Mouse (Mus musculus): ENCODE measurements around the gene Olfr1233.
A peak's percentile ranks its signal among the peaks of the same experiment; 100 is the strongest.

The Olfr1233 gene

DNA sequence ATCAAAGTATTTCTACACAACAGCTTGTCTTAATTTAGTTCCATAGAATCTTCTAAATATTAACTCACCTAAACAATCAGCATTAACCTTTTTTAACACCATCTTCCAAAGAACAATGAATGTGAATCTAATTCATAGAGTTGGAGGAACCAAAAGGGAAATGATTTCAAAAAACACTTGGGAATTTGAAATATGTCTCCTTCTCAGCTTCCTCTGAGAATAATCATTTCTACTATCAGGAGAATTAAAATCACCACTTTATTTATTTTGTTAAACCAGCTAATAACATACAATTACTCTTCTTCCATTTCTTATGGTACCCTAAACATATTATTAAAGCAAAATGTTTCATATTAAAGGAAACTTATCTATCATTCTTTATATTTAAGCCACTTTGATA is at the start of gene Olfr1233:
Gene Olfr1233 (minus strand): TSS at position 101 of the 400 bp plus-strand sequence.
- no peak for DNase-seq (ENCODE audit: low read depth)

DNA sequence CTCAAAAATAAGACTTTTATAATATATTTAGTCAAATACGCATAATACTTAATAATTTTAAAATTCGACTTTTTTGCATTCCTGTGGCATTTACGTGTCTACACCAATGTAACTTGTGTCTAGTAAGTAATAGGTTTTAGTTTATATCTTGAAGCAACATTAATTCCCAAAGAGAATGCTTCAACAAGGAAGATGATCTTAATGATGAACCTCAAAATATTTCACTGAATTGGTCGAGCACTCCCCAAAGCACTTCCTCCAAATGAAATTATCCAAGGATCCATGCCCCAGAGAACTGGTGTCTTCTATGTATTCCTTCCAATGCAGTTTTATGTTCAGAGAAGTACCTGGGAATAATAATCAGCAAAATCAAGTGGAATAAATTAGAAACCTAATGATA is 22.6 kb upstream of the Olfr1233 start, which contains the start of gene Olfr1234:
Gene Olfr1234 (minus strand): TSS at position 101 of the 400 bp plus-strand sequence.
- no peak for DNase-seq (ENCODE audit: low read depth)

DNA sequence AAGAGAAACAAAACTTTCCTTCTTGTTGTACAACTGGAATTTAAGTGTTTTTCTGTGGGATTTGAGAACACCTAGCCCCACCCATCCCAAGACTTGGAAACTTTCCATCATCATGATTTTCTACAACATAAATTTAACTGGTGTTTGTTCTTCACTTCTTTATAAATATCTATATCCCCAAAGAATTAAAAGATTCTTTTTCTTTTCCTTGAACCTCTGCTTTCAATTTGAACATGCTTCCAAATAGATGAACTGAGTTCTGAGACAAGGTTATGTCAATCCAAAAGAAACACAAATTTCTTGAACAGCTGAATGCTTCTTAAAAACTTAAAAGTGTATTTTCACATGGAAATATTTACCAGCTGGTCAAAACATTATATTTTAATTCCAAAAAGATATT is 12.6 kb downstream of the Olfr1233 start, which contains the start of gene Olfr1232:
Gene Olfr1232 (minus strand): TSS at position 101 of the 400 bp plus-strand sequence.
- DNase-seq (ENCODE audit: low read depth): no peak

DNA sequence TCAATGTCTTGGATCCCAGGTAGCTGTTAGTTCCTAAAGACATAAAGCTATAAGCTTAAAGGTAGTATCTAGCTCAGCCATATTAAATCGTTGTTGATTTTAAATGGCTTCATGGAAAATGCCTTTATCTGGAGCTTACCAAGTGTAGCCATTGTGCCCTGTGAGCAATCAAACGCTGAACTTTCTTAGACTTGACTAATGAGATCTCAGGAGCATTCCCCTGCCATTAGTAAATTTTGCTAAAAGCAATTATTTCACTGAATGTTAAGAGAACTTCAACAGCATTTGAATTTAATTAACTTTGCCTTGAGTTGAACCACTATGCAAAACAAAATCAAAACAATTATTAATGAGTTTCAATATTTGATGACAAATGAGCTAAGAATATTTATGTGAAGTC is 35.2 kb downstream of the Olfr1233 start, which contains the start of gene Olfr1231:
Gene Olfr1231 (minus strand): TSS at position 101 of the 400 bp plus-strand sequence.
- no peak for DNase-seq (ENCODE audit: low read depth)

DNA sequence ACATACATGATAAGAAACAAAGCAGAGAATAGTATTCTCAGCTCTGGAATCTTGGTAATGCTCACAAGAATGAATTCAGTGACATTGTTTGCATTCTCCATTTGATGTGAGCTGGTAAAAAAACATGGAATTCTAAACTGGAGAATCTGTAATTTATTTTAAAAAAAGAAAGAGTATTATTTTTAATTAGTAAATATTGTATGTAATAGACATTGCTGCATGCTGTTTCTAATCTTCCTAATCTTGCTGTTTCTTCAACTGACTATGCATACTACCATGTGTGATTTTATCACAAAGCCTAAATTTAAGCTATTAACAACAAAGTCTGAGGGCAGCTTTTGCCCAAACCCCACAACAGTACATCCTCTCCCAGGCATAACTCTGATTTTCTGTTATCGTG is 45.0 kb downstream of the Olfr1233 start, which contains the start of gene Olfr1230:
Gene Olfr1230 (minus strand): TSS at position 101 of the 400 bp plus-strand sequence.
- no peak for DNase-seq (ENCODE audit: low read depth)

DNA sequence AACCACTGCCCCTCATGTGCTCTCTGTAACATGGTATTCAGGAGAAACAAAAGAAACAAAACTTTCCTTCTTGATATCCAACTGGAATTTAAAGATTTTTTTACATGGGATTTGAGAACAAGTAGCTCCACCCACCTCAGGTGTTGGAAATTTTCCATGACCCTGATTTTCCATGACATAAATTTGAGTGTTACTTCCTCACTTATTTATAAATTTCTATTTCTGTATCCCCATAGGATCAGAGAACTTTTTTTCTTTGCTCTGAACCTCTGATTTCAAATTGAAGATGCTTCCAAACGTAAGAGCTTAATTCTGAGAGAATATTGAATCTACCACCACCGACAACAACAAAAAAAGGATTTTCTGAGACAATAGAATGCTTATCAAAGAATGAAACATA is 54.3 kb downstream of the Olfr1233 start, which contains the start of gene Olfr1229:
Gene Olfr1229 (minus strand): TSS at position 101 of the 400 bp plus-strand sequence.
- peak; percentile 8 for DNase-seq (ENCODE audit: low read depth)
